Mouse (Mus musculus): ENCODE data around the gene Snx27.

DNA sequence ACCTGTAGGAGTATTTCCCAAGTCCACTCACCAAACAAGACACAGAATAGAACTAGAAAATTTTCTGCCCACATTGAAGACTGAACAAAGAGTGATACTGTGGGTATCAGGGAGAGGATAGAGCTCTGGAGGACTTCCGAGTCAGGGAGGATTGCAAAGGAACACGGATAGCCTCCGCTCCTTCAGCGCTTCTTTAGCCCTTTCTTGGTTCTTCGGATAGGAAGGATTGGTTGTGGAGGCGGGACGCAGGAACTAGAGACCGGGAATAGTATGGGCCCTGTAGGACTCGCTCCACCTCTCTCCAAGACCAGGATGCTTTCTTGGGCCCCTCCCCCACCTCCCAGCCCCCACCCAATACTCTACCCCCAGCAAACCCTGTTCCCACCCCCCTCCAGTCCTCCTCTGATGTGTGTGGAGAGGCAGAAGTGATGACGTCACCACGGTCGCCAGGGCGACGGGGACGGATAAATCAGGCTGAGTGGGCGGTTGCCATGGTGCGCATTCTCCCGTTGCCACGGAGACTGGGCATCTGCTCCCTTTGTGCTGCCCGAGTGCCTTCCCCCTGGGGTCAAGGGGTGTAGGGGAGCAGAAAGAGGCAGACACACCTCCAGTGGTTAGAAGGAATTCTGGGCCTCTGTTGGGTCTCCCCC, 98.6 kb downstream of the Snx27 start:
- TF ChIP-seq CTCF (IDR thresholded peaks at IDR 0.05; ENCODE audit: borderline replicate concordance, insufficient read depth, low read depth, low read length) (no peak), POLR2A (IDR thresholded peaks at IDR 0.05; ENCODE audit: borderline replicate concordance, insufficient read depth, low read length) (no peak)
